Mouse (Mus musculus) embryonic stem cell, embryonic (primary cell): Measurements from ENCODE around the gene Mccc1.

Experiments used
- CTCF ChIA-PET, 4 experiments: fragments of 300-600 bp in 2 of 4; fragments of 350-600 bp in 2 of 4; sonication (Branson Sonifier 250); formaldehyde crosslinking; loops; one replicate each; lab custom pipeline; 2022; ENCODE audit warnings: inconsistent platforms in 2 of 4; lab: Charles Lee
- POLR2A ChIA-PET, 4 experiments: fragments of 300-600 bp in 2 of 4; fragments of 350-600 bp in 2 of 4; sonication (Branson Sonifier 250); formaldehyde crosslinking; loops; one replicate each; lab custom pipeline; 2022; ENCODE audit warnings: antibody characterized with exemption in 4 of 4, inconsistent platforms in 1 of 4; lab: Charles Lee

Mccc1 gene

DNA sequence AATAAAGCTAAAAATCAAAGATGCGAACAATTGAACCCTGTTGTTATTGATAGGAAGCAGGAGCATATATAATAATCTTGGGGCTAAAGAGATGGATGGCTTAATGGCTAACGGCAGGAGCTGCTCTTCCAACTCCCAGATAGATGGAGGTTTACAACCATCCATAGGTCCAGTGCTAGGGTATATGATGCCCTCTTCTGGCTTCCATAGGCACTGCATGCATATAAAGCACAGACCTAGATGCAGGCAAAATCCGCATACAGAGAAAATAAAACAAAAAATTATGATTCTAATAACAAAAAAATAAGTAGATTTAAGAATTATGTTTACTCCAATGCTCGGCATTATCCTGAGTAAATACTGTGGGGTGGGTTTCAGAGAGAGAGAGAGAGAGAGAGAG, 27.5 kb downstream of the Mccc1 start:
- ChIA-PET POLR2A (interaction anchor here in 2 of 4 experiments (0.6 to 2.0 kb wide), 7 partner anchors 14 to 1288 kb away, joined by 3 to 7 read pairs (median 4); partner anchors contain the start of gene Mccc1 (in 1 of the 2)), CTCF (interaction anchor here (0.6 to 1.7 kb wide), 18 partner anchors 9 to 522 kb away, joined by 3 to 6 read pairs (median 4); partner anchors contain the start of gene Mccc1 (in 1 of the 4))

DNA sequence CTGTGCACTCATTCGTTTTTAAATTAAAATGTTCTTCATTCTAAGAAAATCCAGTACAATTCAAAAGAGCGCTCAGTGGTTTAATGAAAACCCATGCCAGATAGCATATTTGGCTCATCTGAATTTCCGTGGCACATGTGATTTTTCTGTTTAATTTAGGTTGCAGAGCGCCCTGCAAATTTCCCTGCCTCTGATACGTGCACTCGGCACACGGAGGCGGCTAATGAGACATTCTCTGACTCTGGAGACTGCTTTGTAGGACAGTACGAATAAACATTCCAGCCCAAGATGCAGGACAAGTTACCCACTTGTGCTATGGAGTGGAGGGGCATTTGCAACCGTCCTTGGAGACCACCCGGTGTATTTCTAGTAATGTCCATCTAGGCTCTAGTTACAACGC, 29.3 kb downstream of the Mccc1 start:
- ChIA-PET POLR2A (interaction anchor here in 2 of 4 experiments (0.6 to 2.0 kb wide), 2 partner anchors 29 to 74 kb away, joined by 5 to 7 read pairs; partner anchors contain the start of gene Mccc1 (in 1 of the 2)), CTCF (no interaction called here)

DNA sequence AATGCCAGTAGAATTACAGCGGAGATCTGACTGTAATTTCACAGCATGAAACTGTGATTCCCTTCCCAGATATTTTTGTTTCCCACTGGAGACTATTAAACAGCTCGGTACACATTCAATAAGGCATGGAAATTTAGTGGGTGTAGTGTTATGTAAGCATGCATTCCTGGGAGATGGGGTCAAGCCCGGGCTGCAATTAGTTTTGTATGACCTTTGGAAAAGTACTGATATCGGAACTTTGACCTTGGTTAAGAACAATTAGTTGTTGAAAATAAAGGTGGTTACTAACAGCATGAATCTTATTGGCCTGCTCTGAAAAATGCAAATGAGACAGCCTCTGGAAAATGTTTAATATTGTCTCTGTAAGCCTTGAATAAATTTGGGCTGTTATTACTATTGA, 30.0 kb downstream of the Mccc1 start:
- CTCF ChIA-PET, result no interaction called here
- POLR2A ChIA-PET, result no interaction called here

DNA sequence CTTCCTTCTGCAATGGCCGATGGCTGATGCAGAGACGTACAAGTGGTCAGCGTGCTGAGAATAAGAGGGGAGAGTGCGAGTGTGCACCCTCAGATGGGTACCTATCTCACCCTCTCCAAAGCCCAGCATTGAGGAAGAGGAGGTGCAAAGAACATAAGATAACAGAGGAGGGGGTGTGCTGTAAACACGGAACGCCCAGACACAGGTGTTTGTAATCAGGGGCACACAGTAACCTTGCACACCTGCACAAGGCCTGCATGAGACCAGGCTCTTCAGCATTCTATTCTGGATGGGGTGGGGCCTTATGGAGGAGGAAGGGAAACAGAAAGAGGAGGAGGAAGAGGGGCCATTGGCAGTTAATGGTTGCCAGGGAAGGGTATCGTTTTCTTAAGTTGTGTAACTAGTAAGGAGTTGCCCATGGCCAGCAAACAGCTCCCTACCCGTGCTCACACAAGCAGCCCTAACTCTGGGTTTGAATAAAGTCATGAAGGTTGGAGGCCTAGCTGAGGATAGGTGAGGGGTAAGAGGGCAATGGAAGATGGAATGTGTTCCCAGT, 33.0 kb downstream of the Mccc1 start:
- CTCF ChIA-PET, result no interaction called here
- POLR2A ChIA-PET, result interaction anchor here in 1 of 4 experiments (1.4 kb wide), 1 partner anchor 27 kb away, joined by 3 read pairs; no protein-coding TSS in a partner anchor

DNA sequence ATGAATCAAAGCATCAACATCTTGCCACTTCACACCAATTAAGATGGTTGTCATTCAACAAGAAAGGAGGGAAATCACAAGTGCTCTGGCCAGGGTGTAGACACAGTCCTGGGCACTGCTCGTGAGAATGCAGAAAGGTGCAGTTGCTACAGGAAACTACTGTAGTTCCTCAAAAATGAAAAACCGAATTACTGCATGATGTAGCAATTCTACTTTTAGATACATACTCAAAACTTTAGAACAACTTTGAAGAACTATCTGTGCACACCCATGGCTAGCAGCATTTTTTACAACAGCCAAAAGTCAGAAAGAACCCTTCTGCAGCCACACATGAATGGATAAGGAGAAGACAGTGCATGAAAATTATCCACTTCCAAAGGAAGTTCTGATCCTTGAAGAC, 34.0 kb downstream of the Mccc1 start:
- CTCF ChIA-PET, result no interaction called here

DNA sequence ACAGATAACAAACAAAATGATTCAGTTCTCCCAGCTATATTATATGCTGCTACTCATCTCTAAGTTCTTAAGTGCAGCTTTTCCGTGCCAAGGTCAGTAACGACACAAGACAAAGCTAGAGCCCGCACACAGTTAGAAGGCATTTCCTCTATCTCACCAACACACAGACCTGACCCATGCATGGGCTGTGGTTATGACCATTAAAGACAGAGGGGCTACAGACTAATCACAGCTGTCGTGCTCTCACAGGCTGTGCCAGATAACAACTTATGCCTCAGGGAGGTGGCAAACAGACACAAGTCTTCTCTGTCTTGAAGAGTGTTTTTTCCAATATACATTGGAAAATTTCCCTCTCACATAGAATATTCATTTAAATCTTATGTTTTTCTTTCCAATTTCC, 35.5 kb downstream of the Mccc1 start:
- CTCF ChIA-PET, result no interaction called here
- POLR2A ChIA-PET, result interaction anchor here in 2 of 4 experiments (1.2 to 2.0 kb wide), 3 partner anchors 10 to 41 kb away, joined by 3 to 8 read pairs (median 3); partner anchors contain the start of gene Mccc1 (in 1 of the 2)

More for the DNA sequence above, 34.0 kb downstream of the Mccc1 start:
- POLR2A ChIA-PET, result no interaction called here

DNA sequence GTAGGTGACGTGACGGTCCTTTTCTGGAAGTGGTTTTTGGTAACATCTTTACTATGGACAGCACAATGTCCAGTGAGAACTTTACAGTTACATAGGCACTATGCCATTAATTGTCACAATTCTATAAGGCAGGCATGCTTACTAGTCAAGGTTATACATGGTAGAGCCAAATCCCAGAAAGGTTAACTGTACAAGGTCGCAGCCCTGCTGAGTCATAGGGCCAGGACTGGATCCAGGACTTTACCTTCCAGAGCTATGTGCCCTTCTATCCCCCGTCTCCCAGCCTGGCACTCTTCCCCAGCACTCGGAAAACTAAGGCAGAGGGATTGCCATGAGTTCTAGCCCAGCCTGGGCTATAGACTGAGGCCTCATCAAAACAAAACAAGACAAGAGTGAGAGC, 36.6 kb downstream of the Mccc1 start:
- ChIA-PET POLR2A (interaction anchor here in 1 of 4 experiments (1.3 to 8.8 kb wide), 4 partner anchors 9 to 32 kb away, joined by 3 to 50 read pairs (median 6); partner anchors contain the start of gene Dcun1d1), CTCF (interaction anchor here in 3 of 4 experiments (0.5 to 1.6 kb wide), 4 partner anchors 9 to 271 kb away, joined by 3 to 7 read pairs (median 3); no protein-coding TSS in a partner anchor)

DNA sequence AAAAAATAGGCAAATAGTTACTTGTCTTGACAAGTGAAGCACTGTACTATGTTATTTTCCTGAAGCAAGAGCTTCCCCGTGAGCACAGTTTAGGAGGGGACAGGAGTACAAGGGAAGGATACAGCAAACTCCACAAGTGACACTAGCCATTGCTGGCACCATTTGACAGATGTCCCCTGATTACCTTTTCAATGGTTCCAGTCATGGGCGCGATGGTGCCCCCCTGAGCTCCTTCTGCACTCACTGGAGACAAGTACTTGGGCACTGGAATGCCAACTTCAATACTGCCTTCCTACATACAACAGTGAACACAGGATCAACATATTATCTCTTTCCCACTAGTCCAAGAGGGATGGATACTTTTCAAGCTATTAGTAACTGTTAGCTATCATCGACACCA, 37.1 kb downstream of the Mccc1 start:
- CTCF ChIA-PET, result interaction anchor here in 3 of 4 experiments (0.6 to 1.6 kb wide), 5 partner anchors 9 to 271 kb away, joined by 3 read pairs; no protein-coding TSS in a partner anchor
- POLR2A ChIA-PET, result interaction anchor here in 1 of 4 experiments (1.3 to 8.8 kb wide), 3 partner anchors 24 to 31 kb away, joined by 3 to 50 read pairs (median 4); partner anchors contain the start of gene Dcun1d1

DNA sequence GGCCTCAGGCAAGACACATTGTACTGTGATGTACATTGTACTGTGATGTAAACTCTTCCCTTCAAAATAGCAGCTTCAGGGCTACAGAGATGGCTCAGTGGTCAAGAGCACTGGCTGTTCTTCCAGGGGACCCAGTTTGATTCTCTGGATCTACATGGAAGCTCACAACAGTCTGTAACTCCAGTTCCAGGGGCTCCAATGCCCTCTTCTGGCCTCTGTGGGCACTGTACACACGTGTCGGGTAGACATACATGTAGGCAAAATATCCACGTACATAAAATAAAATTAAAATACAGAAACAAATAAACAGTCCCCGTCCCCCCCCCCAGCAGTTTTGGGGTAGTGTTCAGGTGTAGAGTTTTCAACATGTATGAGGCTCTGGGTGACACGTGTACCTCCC, 37.5 kb downstream of the Mccc1 start:
- ChIA-PET CTCF (interaction anchor here in 3 of 4 experiments (0.6 to 1.6 kb wide), 6 partner anchors 70 to 504 kb away, joined by 3 read pairs; no protein-coding TSS in a partner anchor), POLR2A (interaction anchor here in 2 of 4 experiments (0.6 to 8.8 kb wide), 4 partner anchors 23 to 188 kb away, joined by 3 to 50 read pairs (median 4); partner anchors contain the start of gene Dcun1d1 (in 1 of the 2))

DNA sequence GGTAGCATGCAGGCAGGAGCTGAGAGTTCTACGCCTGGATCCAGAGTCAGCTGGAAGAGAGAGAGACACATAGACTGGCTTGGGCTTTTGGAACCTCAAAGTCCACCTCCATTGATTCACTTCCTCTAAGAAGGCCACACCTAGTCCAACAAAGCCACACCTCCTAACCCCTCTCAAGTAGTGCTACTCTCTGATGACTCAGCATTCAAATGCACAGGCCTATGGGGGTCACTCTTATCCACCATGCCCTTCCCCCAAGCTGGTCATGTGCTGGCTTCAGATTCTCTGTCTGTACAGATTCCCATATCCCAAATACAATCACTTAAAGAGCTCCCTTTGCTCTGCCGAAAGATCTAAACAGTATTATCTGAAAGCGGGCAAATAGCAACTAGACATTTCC, 43.2 kb downstream of the Mccc1 start:
- POLR2A ChIA-PET, result interaction anchor here in 2 of 4 experiments (0.8 to 8.8 kb wide), 10 partner anchors 12 to 197 kb away, joined by 3 to 50 read pairs (median 6); partner anchors contain the start of genes Mccc1 (in 2 of the 2) and Dcun1d1 (in 1 of the 2)
- CTCF ChIA-PET, result no interaction called here

DNA sequence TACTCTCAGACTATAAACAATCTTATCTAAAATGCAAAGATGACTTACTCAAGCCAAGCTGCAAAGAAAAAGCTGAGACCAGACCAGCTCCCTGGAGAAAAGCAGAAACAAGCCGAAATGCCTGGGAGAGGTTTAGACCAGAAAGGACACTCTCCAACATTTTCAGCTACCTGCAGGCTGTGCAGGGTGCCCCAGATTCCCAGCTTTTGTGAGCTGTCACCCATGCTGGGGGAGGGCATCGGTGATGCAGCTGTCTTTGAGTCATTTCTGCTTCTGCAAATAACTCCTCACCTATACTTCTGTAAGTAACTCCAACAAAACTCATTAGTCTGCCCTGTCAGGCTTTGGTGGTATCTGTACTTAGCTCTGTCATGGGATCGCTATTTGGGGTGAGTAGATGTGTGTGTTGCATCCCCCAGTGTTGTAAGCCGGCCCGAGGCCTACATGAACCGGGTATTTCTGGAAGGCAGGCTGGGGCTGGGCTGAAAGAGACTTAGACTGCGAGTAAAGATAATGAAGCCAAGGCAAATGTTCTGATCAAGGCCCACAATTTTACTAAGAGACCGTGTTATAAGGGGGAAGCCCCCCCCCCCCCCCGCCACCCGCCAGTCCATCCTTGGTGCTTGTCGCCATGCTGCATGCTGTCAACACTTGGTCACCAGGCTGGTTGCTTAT, 45.4 kb downstream of the Mccc1 start:
- CTCF ChIA-PET, result interaction anchor here in 2 of 4 experiments (0.7 kb wide), 2 partner anchors 9 to 255 kb away, joined by 4 to 7 read pairs; no protein-coding TSS in a partner anchor
- POLR2A ChIA-PET, result interaction anchor here in 3 of 4 experiments (0.6 to 6.5 kb wide), 13 partner anchors 8 to 301 kb away, joined by 3 to 36 read pairs (median 4); partner anchors contain the start of gene Acad9 (in 2 of the 3)

DNA sequence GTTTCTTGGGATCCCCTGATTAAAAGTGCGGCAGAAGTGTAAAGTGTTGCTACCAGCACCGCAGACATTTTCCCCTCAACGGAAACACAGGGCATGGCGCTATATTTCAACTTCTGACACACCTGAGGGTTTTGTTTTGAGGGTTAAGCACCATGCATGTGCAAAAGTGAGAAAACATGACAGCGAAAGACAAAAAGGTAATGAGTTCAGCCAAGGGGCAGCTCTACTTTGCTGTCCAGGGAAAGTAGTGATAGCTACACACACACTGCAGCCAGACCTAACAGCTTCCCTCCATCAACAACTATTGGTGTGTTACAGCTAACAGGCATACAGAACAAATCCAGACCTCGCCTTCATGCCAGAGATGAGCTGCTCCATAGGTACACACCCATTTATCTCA, 46.7 kb downstream of the Mccc1 start:
- CTCF ChIA-PET, result no interaction called here

DNA sequence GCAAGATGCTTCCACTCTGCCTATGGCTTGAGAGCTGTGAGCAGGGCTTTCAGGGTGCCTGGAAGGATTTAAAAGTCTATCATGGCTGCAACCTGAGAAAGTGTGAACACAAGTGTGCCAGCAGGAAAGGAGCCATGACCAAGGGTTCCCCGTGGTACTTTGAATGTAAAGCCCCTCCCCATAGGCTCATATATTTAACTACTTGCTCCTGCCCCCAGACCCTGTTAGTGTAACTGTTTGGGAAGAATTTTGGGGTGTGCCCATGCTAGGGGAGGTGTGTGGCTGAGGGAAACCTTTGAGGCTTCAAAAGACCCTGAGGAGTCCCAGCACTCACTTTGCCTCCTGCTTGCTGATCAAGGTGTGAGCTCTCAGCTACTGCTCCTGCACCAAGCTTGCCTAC, 47.3 kb downstream of the Mccc1 start:
- ChIA-PET POLR2A (interaction anchor here in 1 of 4 experiments (0.7 to 5.2 kb wide), 4 partner anchors 11 to 67 kb away, joined by 3 to 30 read pairs (median 10); partner anchors contain the start of gene Dcun1d1), CTCF (no interaction called here)

More for the DNA sequence above, 46.7 kb downstream of the Mccc1 start:
- POLR2A ChIA-PET, result interaction anchor here in 2 of 4 experiments (0.8 to 6.5 kb wide), 4 partner anchors 12 to 112 kb away, joined by 3 to 36 read pairs (median 16); partner anchors contain the start of genes Acad9 (in 1 of the 2) and Dcun1d1 (in 1 of the 2)

DNA sequence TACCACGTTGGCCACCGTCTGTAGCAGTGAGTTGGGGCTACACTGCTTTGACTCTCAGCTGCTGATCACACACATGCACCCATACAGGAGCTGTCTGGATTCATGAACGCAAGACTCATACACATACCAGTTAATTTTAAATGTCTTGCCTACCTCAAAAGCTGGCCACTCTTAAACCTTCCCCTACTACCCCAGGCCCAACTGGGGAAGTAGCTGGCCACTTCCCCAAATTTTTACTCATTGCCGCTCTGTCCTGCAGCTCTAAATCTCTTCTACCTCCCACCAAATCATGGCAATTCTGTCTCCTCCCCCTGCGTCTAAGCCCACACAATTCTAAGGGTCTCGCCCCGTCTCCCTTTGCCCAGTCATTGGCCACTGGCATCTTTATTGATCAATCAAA, 52.3 kb downstream of the Mccc1 start:
- POLR2A ChIA-PET, result interaction anchor here in 1 of 4 experiments (0.8 to 1.0 kb wide), 2 partner anchors 11 to 15 kb away, joined by 3 to 4 read pairs; no protein-coding TSS in a partner anchor
- CTCF ChIA-PET, result interaction anchor here in 1 of 4 experiments (0.6 kb wide), 1 partner anchor 151 kb away, joined by 3 read pairs; no protein-coding TSS in a partner anchor

DNA sequence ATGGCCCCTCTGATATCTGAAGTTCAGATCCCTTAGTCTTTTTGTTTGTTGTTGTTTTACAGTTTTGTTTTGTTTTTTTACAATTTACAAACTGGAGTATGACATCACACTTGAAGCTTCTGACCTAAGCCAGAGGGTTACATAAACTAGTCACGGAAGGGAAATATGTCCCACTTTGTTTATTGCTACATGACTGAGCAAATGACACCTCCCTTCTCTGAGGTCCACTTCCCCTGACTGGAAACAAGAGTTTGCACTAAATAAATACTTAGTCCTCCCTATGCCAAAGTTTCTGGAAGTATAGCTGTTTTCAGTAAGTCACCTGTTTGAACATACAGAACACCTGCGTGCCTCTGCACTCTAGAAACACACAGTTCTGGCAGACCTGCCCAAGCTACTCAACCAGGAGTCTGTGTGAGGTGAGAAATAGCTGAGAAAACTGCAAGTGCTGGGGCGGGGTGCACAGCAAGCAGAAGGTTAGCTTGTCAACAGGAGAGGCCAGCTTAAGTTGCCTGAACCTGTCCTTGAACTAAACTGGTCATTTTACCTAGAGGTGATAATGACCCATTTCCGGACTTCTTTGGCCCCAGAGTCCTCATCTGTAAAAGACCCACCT, 59.9 kb downstream of the Mccc1 start:
- ChIA-PET CTCF (interaction anchor here in 1 of 4 experiments (1.2 kb wide), 1 partner anchor 30 kb away, joined by 3 read pairs; no protein-coding TSS in a partner anchor), POLR2A (interaction anchor here (0.5 to 6.0 kb wide), 24 partner anchors 9 to 916 kb away, joined by 3 to 50 read pairs (median 3); partner anchors contain the start of genes Acad9 (in 1 of the 4) and D3Ertd254e (in 1 of the 4))

DNA sequence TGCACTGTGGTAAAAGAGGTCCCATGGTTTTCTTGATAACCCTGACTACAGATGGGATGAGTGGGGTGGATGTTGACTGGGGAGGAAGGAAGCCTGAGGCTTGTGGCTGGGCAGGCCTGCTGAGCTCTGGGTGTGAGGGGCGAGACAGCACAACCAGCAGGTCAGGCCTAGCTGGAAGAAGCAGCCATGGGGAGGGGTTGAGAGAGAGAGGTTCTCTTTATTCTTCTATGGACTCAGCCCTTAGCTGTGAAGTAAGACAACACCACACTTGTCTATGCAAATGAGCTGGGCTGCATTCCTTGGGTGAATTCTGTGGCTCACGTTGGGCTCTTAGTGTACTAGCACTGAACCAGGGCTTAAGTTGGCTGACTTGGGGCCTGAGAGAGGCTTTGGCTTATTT, 60.4 kb downstream of the Mccc1 start:
- POLR2A ChIA-PET, result interaction anchor here (0.5 to 6.0 kb wide), 24 partner anchors 9 to 1287 kb away, joined by 3 to 50 read pairs (median 4); partner anchors contain the start of genes Acad9 (in 1 of the 4) and D3Ertd254e (in 1 of the 4)
- CTCF ChIA-PET, result interaction anchor here in 2 of 4 experiments (0.5 to 1.2 kb wide), 3 partner anchors 30 to 1160 kb away, joined by 3 to 12 read pairs (median 3); no protein-coding TSS in a partner anchor

DNA sequence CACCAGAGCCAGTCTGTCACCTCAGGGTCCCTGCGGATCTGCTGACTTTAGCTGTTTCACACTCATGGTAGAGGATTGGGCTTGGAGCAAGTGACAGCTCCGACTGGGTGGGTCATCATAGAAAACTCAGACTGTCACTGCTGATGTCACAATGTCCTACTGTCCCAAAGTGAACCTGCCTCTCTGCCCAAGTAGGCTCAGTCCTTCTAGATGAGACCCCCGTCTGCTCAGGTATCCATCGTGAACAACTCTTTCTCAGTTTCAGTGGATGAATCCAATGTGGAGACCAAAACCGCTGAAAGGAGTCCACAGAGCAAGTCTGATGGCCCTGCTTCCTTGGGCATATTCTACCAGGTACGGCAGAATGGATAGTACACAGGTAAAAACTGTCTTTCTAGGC, 63.1 kb downstream of the Mccc1 start, which contains the start of gene Dcun1d1:
Gene Dcun1d1, minus strand, starts transcription at position 101 of the 400 bp plus-strand sequence.
- ChIA-PET POLR2A (interaction anchor here in 1 of 4 experiments (1.0 to 6.0 kb wide), 2 partner anchors 16 to 22 kb away, joined by 3 to 50 read pairs; no protein-coding TSS in a partner anchor), CTCF (interaction anchor here in 1 of 4 experiments (0.5 kb wide), 1 partner anchor 383 kb away, joined by 6 read pairs; no protein-coding TSS in a partner anchor)
